Mouse (Mus musculus): Measurements from ENCODE around the gene Cwc15. TPM values are rescaled to one million over a fixed set of nuclear protein-coding genes. Genes with fewer than 3 reads are reported as not detected.

The Cwc15 gene
- 46.4 and 48.8 TPM in 2 replicates for polyA plus RNA-seq (2012; rRNA removed)

GRCm38 (mm10) chr9:14500023-14500915 lies at the start of gene Cwc15, which contains the start of gene Kdm4d:
Gene Cwc15, plus strand, starts transcription at chr9:14500617.
Gene Kdm4d, minus strand, starts transcription at chr9:14500482.

Other genes with a start within 250 kb of the Cwc15 start
- gene Sesn3, start 225.6 kb upstream of the Cwc15 start, polyA plus RNA-seq (2012; rRNA removed) = 1.2 TPM in 2 replicates
- 18.5 and 24.1 TPM in 2 replicates for gene Endod1, start 119.1 kb upstream of the Cwc15 start, polyA plus RNA-seq (2012; rRNA removed)
- 0.01 and 0.02 TPM in 2 replicates for gene Kdm4d, start 135 bp upstream of the Cwc15 start, polyA plus RNA-seq (2012; rRNA removed)
- gene Amotl1, start 144.4 kb downstream of the Cwc15 start, polyA plus RNA-seq (2012; rRNA removed) = 1.9 and 2.1 TPM in 2 replicates
- gene Piwil4, start 240.1 kb downstream of the Cwc15 start, polyA plus RNA-seq (2012; rRNA removed) = 0.06 TPM in 2 replicates

Measured in liver, embryonic 14 days (tissue).